Mouse (Mus musculus) activated CD4-positive, CD25-positive, alpha-beta regulatory T cell, adult 9 weeks (primary cell): ENCODE results near the gene Slc38a8. TPM values are rescaled to one million over a fixed set of nuclear protein-coding genes. Genes with fewer than 3 reads are reported as not detected.

Experiments
- polyA plus RNA-seq: library from polyadenylated mRNA; unstranded; fragments of 100-300 nt; shearing (Covaris generic); gene quantifications from one replicate; pipeline ENCODE4 v1.2.1, GENCODE M21; 2017

Gene Slc38a8
- not detected for polyA plus RNA-seq

GRCm38 (mm10) chr8:119501598-119501997 is at the start of gene Slc38a8:
Gene Slc38a8 (minus strand): TSS chr8:119501698.

GRCm38 (mm10) chr8:119446211-119446989 is 55.1 kb downstream of the Slc38a8 start, which contains the start of gene Necab2:
Gene Necab2 (plus strand): TSS chr8:119446719.

GRCm38 (mm10) chr8:119433582-119434174 is 67.8 kb downstream of the Slc38a8 start, which contains the start of gene Osgin1:
Gene Osgin1 (plus strand): TSS chr8:119434124.

Other genes with a start within 250 kb of the Slc38a8 start
- gene Hsbp1, start 157.2 kb downstream of the Slc38a8 start, polyA plus RNA-seq: 214 TPM
- gene Mlycd, start 106.8 kb downstream of the Slc38a8 start, polyA plus RNA-seq: 2.0 TPM
- 24.3 TPM for gene Osgin1, start 67.6 kb downstream of the Slc38a8 start, polyA plus RNA-seq
- not detected for gene Necab2, start 55.0 kb downstream of the Slc38a8 start, polyA plus RNA-seq
- 110 TPM for gene Mbtps1, start 57.0 kb upstream of the Slc38a8 start, polyA plus RNA-seq
- 104 TPM for gene Hsdl1, start 73.5 kb upstream of the Slc38a8 start, polyA plus RNA-seq
- gene Dnaaf1, start 73.5 kb upstream of the Slc38a8 start, polyA plus RNA-seq: not detected
- 38.1 TPM for gene Taf1c, start 103.5 kb upstream of the Slc38a8 start, polyA plus RNA-seq
- not detected for gene Adad2, start 111.0 kb upstream of the Slc38a8 start, polyA plus RNA-seq
- gene Kcng4, start 134.0 kb upstream of the Slc38a8 start, polyA plus RNA-seq: not detected
- not detected for gene Wfdc1, start 164.7 kb upstream of the Slc38a8 start, polyA plus RNA-seq
- not detected for gene Atp2c2, start 198.3 kb upstream of the Slc38a8 start, polyA plus RNA-seq